Mouse (Mus musculus) bone marrow, adult 2 months (tissue): ENCODE data around the gene Fggy. TPM values are rescaled to one million over a fixed set of nuclear protein-coding genes. Genes with fewer than 3 reads are reported as not detected.

Source experiments
- H3K27ac ChIP-seq: fragments of 200-500 bp; 2 replicates; pipeline ENCODE4 v1.5.1; 2012; ENCODE audit warnings: low read depth, mild to moderate bottlenecking, control low read depth, inconsistent platforms, low read length; ENCODE audit not compliant: control insufficient read depth, poor library complexity, insufficient read depth
- H3K4me1 ChIP-seq: fragments of 200-500 bp; 2 replicates; pipeline ENCODE4 v1.6.1; 2011; ENCODE audit warnings: low read length; ENCODE audit not compliant: control insufficient read depth, insufficient read depth
- H3K4me3 ChIP-seq: fragments of 200-500 bp; replicated peaks from 2 replicates; pipeline ENCODE3; 2011; ENCODE audit warnings: mild to moderate bottlenecking, low read depth, low read length, control low read depth; ENCODE audit not compliant: control insufficient read depth
- CTCF ChIP-seq: fragments of 200-500 bp; IDR thresholded peaks from 2 replicates; pipeline ENCODE4 v1.5.1; 2011; ENCODE audit warnings: low read length, control low read depth; ENCODE audit not compliant: control insufficient read depth, insufficient read depth
- POLR2A ChIP-seq: fragments of 200-500 bp; IDR thresholded peaks from 2 replicates; pipeline ENCODE4 v1.6.1; 2011; ENCODE audit warnings: low read depth, mild to moderate bottlenecking, control low read depth, low read length, borderline replicate concordance; ENCODE audit not compliant: control insufficient read depth
- WGBS: fragments of 180-500 bp; shearing (Covaris S2); methylation state at CpG from one replicate; pipeline ENCODE4 v1.1.7; 2018; 5-methylcytosine and 5-hydroxymethylcytosine counted together
- polyA plus RNA-seq: library from polyadenylated mRNA; stranded (reverse); fragments of >200 nt; gene quantifications from 2 replicates; pipeline ENCODE4 v1.2.4, GENCODE M21; 2011; ENCODE audit warnings: low replicate concordance; ENCODE audit not compliant: missing spikeins, insufficient read depth, insufficient read length

The Fggy gene
- polyA plus RNA-seq, 1 experiment: 6.5 TPM

GRCm38 (mm10) chr4:95611390-95611789 is 54.1 kb downstream of the Fggy start:
- H3K4me3 ChIP-seq: no peak overlapping the region
- H3K4me1 ChIP-seq: no peaks in the 10 kb centered on the region
- TF ChIP-seq POLR2A (no peak), CTCF (no peak)
- 79% methylated on average over 6 of the region's 6 CpGs for WGBS
- H3K27ac ChIP-seq: no peak overlapping the region

GRCm38 (mm10) chr4:95621046-95621445 is 63.7 kb downstream of the Fggy start:
- WGBS: 85% methylated on average over 3 of the region's 3 CpGs
- Histone ChIP-seq H3K4me1 (no peaks in the 10 kb centered on the region), H3K4me3 (no peak overlapping the region), H3K27ac (no peak overlapping the region)
- TF ChIP-seq CTCF (no peak), POLR2A (no peak)

GRCm38 (mm10) chr4:95624696-95625095 is 67.4 kb downstream of the Fggy start:
- Histone ChIP-seq H3K4me1 (no peaks in the 10 kb centered on the region), H3K27ac (no peak overlapping the region), H3K4me3 (no peak overlapping the region)
- TF ChIP-seq CTCF (no peak), POLR2A (no peak)
- WGBS: 51% methylated on average over 3 of the region's 3 CpGs

- WGBS: 78% methylated on average over 4 of the region's 4 CpGs
- TF ChIP-seq POLR2A: no peak
- TF ChIP-seq CTCF: no peak
- Histone ChIP-seq H3K4me3 (no peak overlapping the region), H3K4me1 (no peaks in the 10 kb centered on the region), H3K27ac (no peak overlapping the region)
Measured at GRCm38 (mm10) chr4:95625651-95626050, 68.3 kb downstream of the Fggy start.

- H3K4me1 ChIP-seq: no peaks in the 10 kb centered on the region
- TF ChIP-seq POLR2A (no peak), CTCF (no peak)
- no peak overlapping the region for H3K4me3 ChIP-seq
- no peak overlapping the region for H3K27ac ChIP-seq
- 81% methylated on average over 3 of the region's 3 CpGs for WGBS
Measured at GRCm38 (mm10) chr4:95626186-95626585, 68.9 kb downstream of the Fggy start.

GRCm38 (mm10) chr4:95634903-95635302 is 77.6 kb downstream of the Fggy start:
- WGBS: 86% methylated on average over 3 of the region's 3 CpGs
- TF ChIP-seq CTCF: no peak
- Histone ChIP-seq H3K27ac (no peak overlapping the region), H3K4me3 (no peak overlapping the region), H3K4me1 (no peaks in the 10 kb centered on the region; the same call in 1 of the 2 replicates)

- Histone ChIP-seq H3K4me1 (no peaks in the 10 kb centered on the region; the same call in 1 of the 2 replicates), H3K4me3 (no peak overlapping the region), H3K27ac (no peak overlapping the region)
- TF ChIP-seq POLR2A (no peak), CTCF (no peak)
- WGBS: 69% methylated on average over 7 of the region's 7 CpGs
Measured at GRCm38 (mm10) chr4:95636937-95637749, 79.8 kb downstream of the Fggy start.

GRCm38 (mm10) chr4:95638063-95638462 is 80.8 kb downstream of the Fggy start:
- 72% methylated on average over 3 of the region's 3 CpGs for WGBS
- H3K27ac ChIP-seq: no peak overlapping the region

GRCm38 (mm10) chr4:95640831-95641230 is 83.5 kb downstream of the Fggy start:
- no peak overlapping the region for H3K4me3 ChIP-seq
- H3K27ac ChIP-seq: no peak overlapping the region
- TF ChIP-seq CTCF: no peak
- TF ChIP-seq POLR2A: no peak
- WGBS: 61% methylated on average over 1 of the region's 1 CpGs
- no peaks in the 10 kb centered on the region; the same call in 1 of the 2 replicates for H3K4me1 ChIP-seq

More at GRCm38 (mm10) chr4:95638063-95638462, 80.8 kb downstream of the Fggy start:
- H3K4me3 ChIP-seq: no peak overlapping the region
- TF ChIP-seq POLR2A: no peak
- no peak for TF ChIP-seq CTCF
- H3K4me1 ChIP-seq: no peaks in the 10 kb centered on the region; the same call in 1 of the 2 replicates
